Mouse (Mus musculus): Measurements from ENCODE around the gene Pdcd6ip. TPM values are rescaled to one million over a fixed set of nuclear protein-coding genes. Genes with fewer than 3 reads are reported as not detected.
"Not testable (repeated sequence)": the region's sequence is repeated elsewhere in the genome, so short reads cannot be mapped to it uniquely, and the experiment has no call there.

The Pdcd6ip gene
- polyA plus RNA-seq, 1 experiment from 2014 or later = 99.5 TPM

- peaks cover 42% of the 10 kb centered on the region for H3K36me3 ChIP-seq (ENCODE audit: control insufficient read depth, insufficient read depth, low read length)
Measured at GRCm38 (mm10) chr9:113670105-113670856, 37.8 kb downstream of the Pdcd6ip start.

GRCm38 (mm10) chr9:113663476-113663875, 44.6 kb downstream of the Pdcd6ip start:
- H3K27ac ChIP-seq (ENCODE audit: low read length) = no peak overlapping the region
- 74% methylated on average over 4 of the region's 4 CpGs for WGBS
- no peak overlapping the region for H3K4me2 ChIP-seq (ENCODE audit: low read depth, low read length)
- H3K36me3 ChIP-seq (ENCODE audit: control insufficient read depth, insufficient read depth, low read length) = peaks cover 27% of the 10 kb centered on the region
- no peaks in the 10 kb centered on the region for H3K9me3 ChIP-seq (replicated peaks; ENCODE audit: control insufficient read depth, low read length)
- no peak for ATAC-seq (ENCODE audit: insufficient read depth, low FRiP score)
- H3K4me3 ChIP-seq (replicated peaks; ENCODE audit: low read length) = no peak overlapping the region
- no peaks in the 10 kb centered on the region for H3K4me1 ChIP-seq (ENCODE audit: control insufficient read depth, insufficient read depth, low read length)
- no peaks in the 10 kb centered on the region for H3K27me3 ChIP-seq (ENCODE audit: control insufficient read depth, insufficient read depth, low read length)
- no peak overlapping the region for H3K9ac ChIP-seq (ENCODE audit: low read length)

More at GRCm38 (mm10) chr9:113670105-113670856, 37.8 kb downstream of the Pdcd6ip start:
- Histone ChIP-seq H3K27ac (ENCODE audit: low read length) (0 out of 2 replicates have a peak overlapping the region, but pooled peaks have one; percentile 1), H3K9me3 (replicated peaks; ENCODE audit: control insufficient read depth, low read length) (no peaks in the 10 kb centered on the region), H3K4me2 (ENCODE audit: low read depth, low read length) (no peak overlapping the region), H3K27me3 (ENCODE audit: control insufficient read depth, insufficient read depth, low read length) (no peaks in the 10 kb centered on the region), H3K9ac (ENCODE audit: low read length) (no peak overlapping the region), H3K4me1 (ENCODE audit: control insufficient read depth, insufficient read depth, low read length) (no peaks in the 10 kb centered on the region), H3K4me3 (replicated peaks; ENCODE audit: low read length) (no peak overlapping the region)
- 82% methylated on average over 7 of the region's 7 CpGs for WGBS
- ATAC-seq (ENCODE audit: insufficient read depth, low FRiP score) = no peak

- H3K9ac ChIP-seq (ENCODE audit: low read length) = no peak overlapping the region
- no peaks in the 10 kb centered on the region for H3K9me3 ChIP-seq (replicated peaks; ENCODE audit: control insufficient read depth, low read length)
- 88% methylated on average over 1 of the region's 1 CpGs for WGBS
- H3K4me3 ChIP-seq (replicated peaks; ENCODE audit: low read length) = no peak overlapping the region
- H3K36me3 ChIP-seq (ENCODE audit: control insufficient read depth, insufficient read depth, low read length) = peaks cover 25% of the 10 kb centered on the region
- no peak overlapping the region for H3K27ac ChIP-seq (ENCODE audit: low read length)
- H3K27me3 ChIP-seq (ENCODE audit: control insufficient read depth, insufficient read depth, low read length) = no peaks in the 10 kb centered on the region
- no peaks in the 10 kb centered on the region for H3K4me1 ChIP-seq (ENCODE audit: control insufficient read depth, insufficient read depth, low read length)
- no peak overlapping the region for H3K4me2 ChIP-seq (ENCODE audit: low read depth, low read length)
- ATAC-seq (ENCODE audit: insufficient read depth, low FRiP score) = no peak
Measured at GRCm38 (mm10) chr9:113657837-113658236, 50.2 kb downstream of the Pdcd6ip start.

GRCm38 (mm10) chr9:113653571-113653970, 54.5 kb downstream of the Pdcd6ip start:
- no peak overlapping the region for H3K27ac ChIP-seq (ENCODE audit: low read length)
- ATAC-seq (ENCODE audit: insufficient read depth, low FRiP score) = no peak
- H3K4me2 ChIP-seq (ENCODE audit: low read depth, low read length) = no peak overlapping the region
- 66% methylated on average over 8 of the region's 8 CpGs for WGBS
- H3K4me3 ChIP-seq (replicated peaks; ENCODE audit: low read length) = no peak overlapping the region
- H3K27me3 ChIP-seq (ENCODE audit: control insufficient read depth, insufficient read depth, low read length) = no peaks in the 10 kb centered on the region
- no peak overlapping the region for H3K9ac ChIP-seq (ENCODE audit: low read length)
- H3K4me1 ChIP-seq (ENCODE audit: control insufficient read depth, insufficient read depth, low read length) = no peaks in the 10 kb centered on the region
- peaks cover 17% of the 10 kb centered on the region for H3K36me3 ChIP-seq (ENCODE audit: control insufficient read depth, insufficient read depth, low read length)
- no peaks in the 10 kb centered on the region for H3K9me3 ChIP-seq (replicated peaks; ENCODE audit: control insufficient read depth, low read length)

- Histone ChIP-seq H3K27me3 (ENCODE audit: control insufficient read depth, insufficient read depth, low read length) (no peaks in the 10 kb centered on the region), H3K27ac (ENCODE audit: low read length) (no peak overlapping the region), H3K4me2 (ENCODE audit: low read depth, low read length) (no peak overlapping the region), H3K9me3 (replicated peaks; ENCODE audit: control insufficient read depth, low read length) (no peaks in the 10 kb centered on the region), H3K36me3 (ENCODE audit: control insufficient read depth, insufficient read depth, low read length) (peaks cover 7% of the 10 kb centered on the region), H3K4me1 (ENCODE audit: control insufficient read depth, insufficient read depth, low read length) (no peaks in the 10 kb centered on the region), H3K9ac (ENCODE audit: low read length) (no peak overlapping the region), H3K4me3 (replicated peaks; ENCODE audit: low read length) (no peak overlapping the region)
- no peak for ATAC-seq (ENCODE audit: insufficient read depth, low FRiP score)
- 89% methylated on average over 8 of the region's 8 CpGs for WGBS
Measured at GRCm38 (mm10) chr9:113650787-113651186, 57.3 kb downstream of the Pdcd6ip start.

GRCm38 (mm10) chr9:113649211-113649610, 58.8 kb downstream of the Pdcd6ip start:
- not testable (repeated sequence) for H3K4me1 ChIP-seq (ENCODE audit: control insufficient read depth, insufficient read depth, low read length); H3K27ac ChIP-seq (ENCODE audit: low read length); H3K4me2 ChIP-seq (ENCODE audit: low read depth, low read length); ATAC-seq (ENCODE audit: insufficient read depth, low FRiP score); H3K9me3 ChIP-seq (replicated peaks; ENCODE audit: control insufficient read depth, low read length); H3K9ac ChIP-seq (ENCODE audit: low read length); H3K27me3 ChIP-seq (ENCODE audit: control insufficient read depth, insufficient read depth, low read length); H3K4me3 ChIP-seq (replicated peaks; ENCODE audit: low read length); H3K36me3 ChIP-seq (ENCODE audit: control insufficient read depth, insufficient read depth, low read length)
- 70% methylated on average over 8 of the region's 8 CpGs for WGBS

- ATAC-seq (ENCODE audit: insufficient read depth, low FRiP score) = no peak
Measured at GRCm38 (mm10) chr9:113645837-113646169, 62.3 kb downstream of the Pdcd6ip start.

GRCm38 (mm10) chr9:113645153-113645836, 62.8 kb downstream of the Pdcd6ip start:
- H3K9ac ChIP-seq (ENCODE audit: low read length) = no peak overlapping the region
- no peak overlapping the region for H3K27ac ChIP-seq (ENCODE audit: low read length)
- no peaks in the 10 kb centered on the region for H3K4me1 ChIP-seq (ENCODE audit: control insufficient read depth, insufficient read depth, low read length)
- no peaks in the 10 kb centered on the region for H3K9me3 ChIP-seq (replicated peaks; ENCODE audit: control insufficient read depth, low read length)
- H3K36me3 ChIP-seq (ENCODE audit: control insufficient read depth, insufficient read depth, low read length) = no peaks in the 10 kb centered on the region
- 23% methylated on average over 10 of the region's 11 CpGs for WGBS
- H3K4me2 ChIP-seq (ENCODE audit: low read depth, low read length) = no peak overlapping the region
- no peak overlapping the region for H3K4me3 ChIP-seq (replicated peaks; ENCODE audit: low read length)
- ATAC-seq (ENCODE audit: insufficient read depth, low FRiP score) = no peak
- no peaks in the 10 kb centered on the region for H3K27me3 ChIP-seq (ENCODE audit: control insufficient read depth, insufficient read depth, low read length)

More at GRCm38 (mm10) chr9:113645837-113646169, 62.3 kb downstream of the Pdcd6ip start:
- no peak overlapping the region for H3K4me3 ChIP-seq (replicated peaks; ENCODE audit: low read length)
- H3K9ac ChIP-seq (ENCODE audit: low read length) = no peak overlapping the region
- WGBS = 39% methylated on average over 5 of the region's 5 CpGs
- H3K36me3 ChIP-seq (ENCODE audit: control insufficient read depth, insufficient read depth, low read length) = no peaks in the 10 kb centered on the region
- no peak overlapping the region for H3K4me2 ChIP-seq (ENCODE audit: low read depth, low read length)
- H3K9me3 ChIP-seq (replicated peaks; ENCODE audit: control insufficient read depth, low read length) = no peaks in the 10 kb centered on the region
- no peaks in the 10 kb centered on the region for H3K27me3 ChIP-seq (ENCODE audit: control insufficient read depth, insufficient read depth, low read length)
- H3K27ac ChIP-seq (ENCODE audit: low read length) = no peak overlapping the region
- H3K4me1 ChIP-seq (ENCODE audit: control insufficient read depth, insufficient read depth, low read length) = no peaks in the 10 kb centered on the region

GRCm38 (mm10) chr9:113644701-113645100, 63.4 kb downstream of the Pdcd6ip start:
- no peaks in the 10 kb centered on the region for H3K9me3 ChIP-seq (replicated peaks; ENCODE audit: control insufficient read depth, low read length)
- no peaks in the 10 kb centered on the region for H3K27me3 ChIP-seq (ENCODE audit: control insufficient read depth, insufficient read depth, low read length)
- no peaks in the 10 kb centered on the region for H3K36me3 ChIP-seq (ENCODE audit: control insufficient read depth, insufficient read depth, low read length)
- H3K4me1 ChIP-seq (ENCODE audit: control insufficient read depth, insufficient read depth, low read length) = no peaks in the 10 kb centered on the region
- 67% methylated on average over 5 of the region's 5 CpGs for WGBS
- H3K4me3 ChIP-seq (replicated peaks; ENCODE audit: low read length) = no peak overlapping the region
- H3K4me2 ChIP-seq (ENCODE audit: low read depth, low read length) = no peak overlapping the region
- no peak overlapping the region for H3K9ac ChIP-seq (ENCODE audit: low read length)
- ATAC-seq (ENCODE audit: insufficient read depth, low FRiP score) = no peak
- no peak overlapping the region for H3K27ac ChIP-seq (ENCODE audit: low read length)
